Comparison of ENCODE assay signal across 8 mouse cellular contexts in genomic region chr9:72881026-72881768, GRCm38 (mm10). TPM values are rescaled to one million over a fixed set of nuclear protein-coding genes. Genes with fewer than 3 reads are reported as not detected.
DNase-seq lines count a peak whose midpoint lies in the region; ATAC-seq and TF ChIP-seq lines count a peak whose summit lies in the region.

No protein-coding gene starts in this region.

- ATAC-seq in heart, embryonic 13.5 days (ENCODE audit: extremely low read depth, insufficient number of reproducible peaks, low FRiP score, low TSS enrichment): no peak
- peak; percentile 35; the same call in 1 of the 2 replicates for ATAC-seq in kidney, postnatal 0 days (replicated peaks; ENCODE audit: low FRiP score, low read depth)

- H3K36me3 ChIP-seq in heart, embryonic 13.5 days: no peaks in the 10 kb centered on the region
- H3K36me3 ChIP-seq in kidney, postnatal 0 days (ENCODE audit: insufficient read depth, low read length): no peaks in the 10 kb centered on the region

- 36% methylated on average over 15 of the region's 15 CpGs for WGBS in heart, embryonic 13.5 days
- 18% methylated on average over 15 of the region's 15 CpGs for WGBS in kidney, postnatal 0 days

- TF ChIP-seq CTCF in kidney, postnatal 0 days (IDR thresholded peaks at IDR 0.05; ENCODE audit: low read depth): no peak

- H3K4me3 ChIP-seq in heart, embryonic 13.5 days: no peak overlapping the region
- H3K4me3 ChIP-seq in kidney, postnatal 0 days (replicated peaks; ENCODE audit: low read depth, low read length): no peak overlapping the region

- H3K27ac ChIP-seq in heart, embryonic 13.5 days (replicated peaks): peak overlapping the region; percentile 82
- H3K27ac ChIP-seq in kidney, postnatal 0 days: peak overlapping the region; percentile 73

- peaks cover 44% of the 10 kb centered on the region for H3K4me1 ChIP-seq in heart, embryonic 13.5 days
- peaks cover 28% of the 10 kb centered on the region for H3K4me1 ChIP-seq in kidney, postnatal 0 days (replicated peaks; ENCODE audit: insufficient read depth, low read length)

- no peaks in the 10 kb centered on the region for H3K27me3 ChIP-seq in heart, embryonic 13.5 days (replicated peaks)
- no peaks in the 10 kb centered on the region for H3K27me3 ChIP-seq in kidney, postnatal 0 days (ENCODE audit: insufficient read depth, low read length)

- DNase-seq in layer of hippocampus, adult 9-11 months: peak; percentile 77
- no peak for DNase-seq in layer of hippocampus, postnatal 14 days (ENCODE audit: low spot score in 2 of 2)
- peak; percentile 25 for DNase-seq in cerebellum, adult 9-11 months
- peak; percentile 63 for DNase-seq in kidney, postnatal 0 days (ENCODE audit: low spot score)
- peak; percentile 54 to 56 for DNase-seq in lung, postnatal 4 days
- no peak for DNase-seq in c-Kit-positive CD71-positive TER-119-positive erythroid progenitor cells, embryonic 14.5 days (ENCODE audit: low spot score)
- DNase-seq in spleen, postnatal 14 days (ENCODE audit: low spot score in 2 of 2): no peak

- peak overlapping the region; percentile 5; the same call in 1 of the 2 replicates for H3K9ac ChIP-seq in heart, embryonic 13.5 days
- H3K9ac ChIP-seq in kidney, postnatal 0 days (ENCODE audit: low read depth, low read length): 0 out of 2 replicates have a peak overlapping the region, but pooled peaks have one; percentile 0

- peak overlapping the region; percentile 37 for H3K4me2 ChIP-seq in heart, embryonic 13.5 days
- H3K4me2 ChIP-seq in kidney, postnatal 0 days (ENCODE audit: low read length): no peak overlapping the region

- H3K9me3 ChIP-seq in heart, embryonic 13.5 days: no peaks in the 10 kb centered on the region
- H3K9me3 ChIP-seq in kidney, postnatal 0 days (replicated peaks; ENCODE audit: low read length): no peaks in the 10 kb centered on the region

RNA-seq across cellular contexts. Expression of gene Pygo1, which starts 44.2 kb away (rescaled TPM):
- total RNA-seq in layer of hippocampus, postnatal 14 days (2021): 10 to 100 TPM; 26.0 to 28.6 TPM
- 1.8 and 2.0 TPM in 2 replicates for polyA plus RNA-seq in heart, embryonic 13.5 days (2015; fragmentation: Nextera tagmentation; extraction: Ambion mirVana)
- 3.0 and 3.2 TPM in 2 replicates for polyA plus RNA-seq in kidney, postnatal 0 days (2015; fragmentation: Nextera tagmentation; extraction: Ambion mirVana)

Comparison
In these comparisons a context has a peak if more than half of its experiments do, and no peak if none do; other contexts are left out.
1. DNase-seq: peak in layer of hippocampus, adult 9-11 months (single experiment), cerebellum, adult 9-11 months (single experiment), kidney, postnatal 0 days (single experiment) and lung, postnatal 4 days (2 of 2); none in layer of hippocampus, postnatal 14 days (0 of 2), c-Kit-positive CD71-positive TER-119-positive erythroid progenitor cells, embryonic 14.5 days (single experiment) and spleen, postnatal 14 days (0 of 2).